ENCODE assay signal across 32 mouse cellular contexts in the genomic region with DNA sequence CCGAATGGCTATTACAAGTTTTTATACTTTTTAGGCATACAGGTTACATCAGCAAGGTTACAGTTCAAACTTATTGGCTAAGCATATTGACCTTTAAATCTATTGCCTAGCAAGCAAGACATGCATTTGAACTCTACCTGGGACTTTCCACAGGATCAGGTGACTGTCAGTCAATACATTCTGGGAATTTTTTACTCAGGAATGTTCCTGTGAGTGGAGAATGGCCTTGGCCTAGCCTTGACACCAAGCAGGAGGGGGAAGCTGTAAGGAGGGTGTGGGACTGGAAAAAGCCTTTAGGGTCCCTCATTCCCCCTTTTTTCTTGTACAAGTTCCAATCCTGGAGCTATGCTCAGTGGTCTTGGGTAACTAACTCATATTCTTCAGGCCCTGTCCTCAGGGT. TPM values are rescaled to one million over a fixed set of nuclear protein-coding genes. Genes with fewer than 3 reads are reported as not detected.
DNase-seq lines count a peak whose midpoint lies in the region; ATAC-seq and TF ChIP-seq lines count a peak whose summit lies in the region.
"Had no signal": no experiment of that assay in that cellular context is flagged by ENCODE, and none has a peak within 500 bp of the region (broad histone marks: within the 10 kb centered on the region; RNA-seq: fewer than 3 reads in every experiment).

No protein-coding gene starts in this region.

- ATAC-seq in kidney, embryonic 14.5 days (ENCODE audit: low FRiP score, low TSS enrichment): no peak
- peak; percentile 58; the same call in 1 of the 2 replicates for ATAC-seq in liver, embryonic 14.5 days (ENCODE audit: insufficient read depth)
- ATAC-seq: forebrain, postnatal 0 days; midbrain, embryonic 15.5 days had no signal

- H3K4me1 ChIP-seq in kidney, embryonic 14.5 days (ENCODE audit: control insufficient read depth, insufficient read depth, low read length): no peaks in the 10 kb centered on the region
- H3K4me1 ChIP-seq in liver, embryonic 14.5 days (replicated peaks; ENCODE audit: control insufficient read depth in 2 of 2, insufficient read depth in 2 of 2, low read length in 1 of 2): peaks cover 0 to 2% of the 10 kb centered on the region in 2 experiments; a peak in 2 of 4 replicates
- H3K4me1 ChIP-seq: embryonic facial prominence, embryonic 10.5 days; embryonic facial prominence, embryonic 15.5 days; forebrain, embryonic 12.5 days; hindbrain, embryonic 10.5 days; hindbrain, embryonic 15.5 days; limb, embryonic 10.5 days; limb, embryonic 15.5 days; lung, embryonic 15.5 days; midbrain, embryonic 10.5 days; midbrain, embryonic 15.5 days; stomach, embryonic 15.5 days had no signal

- H3K4me3 ChIP-seq in kidney, embryonic 14.5 days (ENCODE audit: low read length): no peak overlapping the region
- H3K4me3 ChIP-seq in liver, embryonic 14.5 days (ENCODE audit: insufficient read depth in 1 of 2, low read depth in 2 of 2, low read length in 2 of 2): no peak overlapping the region
- H3K4me3 ChIP-seq: embryonic facial prominence, embryonic 10.5 days; embryonic facial prominence, embryonic 15.5 days; forebrain, embryonic 12.5 days; hindbrain, embryonic 10.5 days; hindbrain, embryonic 15.5 days; limb, embryonic 10.5 days; limb, embryonic 15.5 days; lung, embryonic 15.5 days; midbrain, embryonic 10.5 days; midbrain, embryonic 15.5 days; stomach, embryonic 15.5 days had no signal

- H3K4me2 ChIP-seq in kidney, embryonic 14.5 days (replicated peaks; ENCODE audit: low read depth, low read length): no peak overlapping the region
- H3K4me2 ChIP-seq in liver, embryonic 14.5 days (ENCODE audit: low read depth): no peak overlapping the region
- H3K4me2 ChIP-seq: embryonic facial prominence, embryonic 15.5 days; forebrain, embryonic 12.5 days; hindbrain, embryonic 15.5 days; limb, embryonic 15.5 days; lung, embryonic 15.5 days; midbrain, embryonic 15.5 days; stomach, embryonic 15.5 days had no signal

- 93% methylated on average over 1 of the region's 1 CpGs for WGBS in kidney, embryonic 14.5 days
- WGBS in liver, embryonic 14.5 days (ENCODE audit: insufficient replicate concordance): 79% methylated on average over 1 of the region's 1 CpGs

- no peak for TF ChIP-seq EP300 in liver, embryonic 14.5 days (IDR thresholded peaks at IDR 0.05; ENCODE audit: low read depth)

- DNase-seq in kidney, adult 11 months: peak; percentile 28
- DNase-seq in kidney, postnatal 14 days: peak; percentile 14
- DNase-seq in kidney, adult 18-20 months: no peak
- DNase-seq in liver, embryonic 14.5 days (ENCODE audit: low read depth in 3 of 3, low spot score in 3 of 3): peak in 1 of 3 experiments; percentile 0
- no peak for DNase-seq in frontal cortex, adult 2 months (ENCODE audit: extremely low spot score in 1 of 2, low spot score in 1 of 2)
- no peak for DNase-seq in heart, adult 9 months (ENCODE audit: low spot score in 2 of 2)
- DNase-seq: adrenal gland, adult 2 months; cerebellum, adult 2 months; cerebellum, postnatal 25 days; forebrain, postnatal 0 days; gastrocnemius, postnatal 10 days; heart, postnatal 14 days; layer of hippocampus, adult 9-11 months; right cerebral cortex, postnatal 25 days had no signal

- no peak overlapping the region for H3K27ac ChIP-seq in kidney, embryonic 14.5 days (ENCODE audit: low read depth, low read length)
- no peak overlapping the region for H3K27ac ChIP-seq in liver, embryonic 14.5 days
- H3K27ac ChIP-seq: embryonic facial prominence, embryonic 10.5 days; embryonic facial prominence, embryonic 15.5 days; forebrain, embryonic 12.5 days; hindbrain, embryonic 10.5 days; hindbrain, embryonic 15.5 days; limb, embryonic 10.5 days; limb, embryonic 15.5 days; lung, embryonic 15.5 days; midbrain, embryonic 10.5 days; midbrain, embryonic 15.5 days; stomach, embryonic 15.5 days had no signal

- H3K9ac ChIP-seq in kidney, embryonic 14.5 days (ENCODE audit: low read depth, low read length): no peak overlapping the region
- H3K9ac ChIP-seq in liver, embryonic 14.5 days (replicated peaks): no peak overlapping the region
- H3K9ac ChIP-seq: embryonic facial prominence, embryonic 15.5 days; forebrain, embryonic 12.5 days; forebrain, postnatal 0 days; hindbrain, embryonic 15.5 days; limb, embryonic 15.5 days; lung, embryonic 15.5 days; midbrain, embryonic 15.5 days; stomach, embryonic 15.5 days had no signal

- no peaks in the 10 kb centered on the region for H3K36me3 ChIP-seq in kidney, embryonic 14.5 days (ENCODE audit: control insufficient read depth, insufficient read depth, low read length)
- H3K36me3 ChIP-seq in liver, embryonic 14.5 days (replicated peaks; ENCODE audit: control insufficient read depth, insufficient read depth, low read depth): no peaks in the 10 kb centered on the region
- H3K36me3 ChIP-seq: embryonic facial prominence, embryonic 10.5 days; embryonic facial prominence, embryonic 15.5 days; forebrain, embryonic 12.5 days; G1E; hindbrain, embryonic 10.5 days; hindbrain, embryonic 15.5 days; limb, embryonic 10.5 days; limb, embryonic 15.5 days; lung, embryonic 15.5 days; midbrain, embryonic 10.5 days; midbrain, embryonic 15.5 days; stomach, embryonic 15.5 days had no signal

- no peaks in the 10 kb centered on the region for H3K9me3 ChIP-seq in kidney, embryonic 14.5 days (ENCODE audit: control insufficient read depth, low read length)
- no peaks in the 10 kb centered on the region for H3K9me3 ChIP-seq in liver, embryonic 14.5 days (ENCODE audit: control insufficient read depth, low read length)
- H3K9me3 ChIP-seq: embryonic facial prominence, embryonic 10.5 days; embryonic facial prominence, embryonic 15.5 days; forebrain, embryonic 12.5 days; G1E; hindbrain, embryonic 10.5 days; hindbrain, embryonic 15.5 days; limb, embryonic 10.5 days; limb, embryonic 15.5 days; lung, embryonic 15.5 days; midbrain, embryonic 10.5 days; midbrain, embryonic 15.5 days; stomach, embryonic 15.5 days had no signal

- no peak for TF ChIP-seq CTCF in liver, embryonic 14.5 days (IDR thresholded peaks at IDR 0.05; ENCODE audit: low read depth)

- H3K27me3 ChIP-seq in kidney, embryonic 14.5 days (ENCODE audit: control insufficient read depth, insufficient read depth, low read length): no peaks in the 10 kb centered on the region
- no peaks in the 10 kb centered on the region for H3K27me3 ChIP-seq in liver, embryonic 14.5 days (ENCODE audit: control insufficient read depth, insufficient read depth, low read length)
- H3K27me3 ChIP-seq: CH12.LX; embryonic facial prominence, embryonic 15.5 days; forebrain, embryonic 12.5 days; hindbrain, embryonic 15.5 days; limb, embryonic 15.5 days; lung, embryonic 15.5 days; midbrain, embryonic 15.5 days; stomach, embryonic 15.5 days had no signal

RNA-seq across cellular contexts. Expression of a gene that starts 30.5 kb away (rescaled TPM):
- not detected in 2 replicates for polyA plus RNA-seq in kidney, embryonic 14.5 days (2014; fragmentation: Nextera tagmentation; extraction: Ambion mirVana)
- polyA plus RNA-seq in liver, embryonic 14.5 days (2012; rRNA removed): not detected in 2 replicates
- polyA plus RNA-seq in liver, embryonic 14.5 days (2014; fragmentation: Nextera tagmentation; extraction: Ambion mirVana): not detected in 2 replicates
- polyA plus RNA-seq in frontal cortex, adult 2 months (2012; rRNA removed): not detected in 2 replicates
- polyA plus RNA-seq: adrenal gland, adult 2 months; C2C12; cerebellum, adult 2 months; embryonic facial prominence, embryonic 10.5 days; embryonic facial prominence, embryonic 15.5 days; forebrain, embryonic 12.5 days; forebrain, postnatal 0 days; G1E; heart, embryonic 14.5 days; hindbrain, embryonic 10.5 days; hindbrain, embryonic 15.5 days; limb, embryonic 10.5 days; lung, embryonic 15.5 days; midbrain, embryonic 10.5 days; midbrain, embryonic 15.5 days; neural tube, embryonic 11.5 days had no signal

RNA-seq across cellular contexts. Expression of a gene that starts 33.3 kb away (rescaled TPM):
- not detected in 2 replicates for polyA plus RNA-seq in kidney, embryonic 14.5 days (2014; fragmentation: Nextera tagmentation; extraction: Ambion mirVana)
- not detected in 2 replicates for polyA plus RNA-seq in liver, embryonic 14.5 days (2012; rRNA removed)
- polyA plus RNA-seq in liver, embryonic 14.5 days (2014; fragmentation: Nextera tagmentation; extraction: Ambion mirVana): not detected in 2 replicates
- polyA plus RNA-seq in frontal cortex, adult 2 months (2012; rRNA removed): not detected in 2 replicates
- polyA plus RNA-seq: adrenal gland, adult 2 months; C2C12; embryonic facial prominence, embryonic 10.5 days; embryonic facial prominence, embryonic 15.5 days; forebrain, embryonic 12.5 days; forebrain, postnatal 0 days; G1E; gonadal fat pad, adult 2 months; heart, embryonic 14.5 days; hindbrain, embryonic 10.5 days; hindbrain, embryonic 15.5 days; limb, embryonic 10.5 days; limb, embryonic 15.5 days; lung, embryonic 15.5 days; midbrain, embryonic 10.5 days; midbrain, embryonic 15.5 days; neural tube, embryonic 11.5 days; stomach, embryonic 15.5 days had no signal

Comparison
In these comparisons a context has a peak if more than half of its experiments do, and no peak if none do; other contexts are left out.
1. DNase-seq: peak in kidney, adult 11 months (single experiment) and kidney, postnatal 14 days (single experiment); none in kidney, adult 18-20 months (single experiment), frontal cortex, adult 2 months (0 of 2) and heart, adult 9 months (0 of 2).